Mouse (Mus musculus) MEL (cell line): ENCODE results near the gene Erfe. TPM values are rescaled to one million over a fixed set of nuclear protein-coding genes. Genes with fewer than 3 reads are reported as not detected.

Source experiments
- polyA plus RNA-seq, 2 experiments: library from polyadenylated mRNA; stranded (reverse) in 1 of 2; unstranded in 1 of 2; fragments of >175 nt in 1 of 2; fragments of >200 nt in 1 of 2; gene quantifications; 2 replicates each; pipeline versions ENCODE4 v1.2.1 to v1.2.4; 2012; ENCODE audit warnings: low replicate concordance in 2 of 2, low read depth in 1 of 2; ENCODE audit not compliant: insufficient read length in 2 of 2, insufficient read depth in 1 of 2, missing spikeins in 1 of 2
- total RNA-seq: library from RNA; depleted of rRNA; stranded (reverse); fragments of 300-350 nt; gene quantifications from 2 replicates; pipeline ENCODE4 v1.2.3, GENCODE M21; 2012; rRNA removed

Gene Erfe
- total and polyA plus RNA-seq, 3 experiments: 4.6 to 9.1 TPM; not detected in 1

Other genes starting within 250 kb of the Erfe start
- gene Rbm44, start 221.3 kb upstream of the Erfe start, total RNA-seq: not detected in 2 replicates
- gene Rbm44, start 221.3 kb upstream of the Erfe start, polyA plus RNA-seq: not detected
- gene Ramp1, start 186.6 kb upstream of the Erfe start, total RNA-seq: 2.6 and 5.6 TPM in 2 replicates
- 1 to 10 TPM in 1 of 2 experiments, not detected in 1; 4.1 TPM for gene Ramp1, start 186.6 kb upstream of the Erfe start, polyA plus RNA-seq
- 50.0 and 57.4 TPM in 2 replicates for gene Ube2f, start 116.1 kb upstream of the Erfe start, total RNA-seq
- gene Ube2f, start 116.1 kb upstream of the Erfe start, polyA plus RNA-seq: 10 to 100 TPM in 1 of 2 experiments, not detected in 1; 71.3 TPM
- 19.3 and 23.1 TPM in 2 replicates for gene Scly, start 68.1 kb upstream of the Erfe start, total RNA-seq
- 10 to 100 TPM in 1 of 2 experiments, not detected in 1; 48.8 TPM for gene Scly, start 68.1 kb upstream of the Erfe start, polyA plus RNA-seq
- 1.7 and 2.0 TPM in 2 replicates for gene Espnl, start 44.4 kb upstream of the Erfe start, total RNA-seq
- 1 to 10 TPM in 1 of 2 experiments, not detected in 1; 2.1 TPM for gene Espnl, start 44.4 kb upstream of the Erfe start, polyA plus RNA-seq
- gene Klhl30, start 15.4 kb upstream of the Erfe start, total RNA-seq: not detected in 2 replicates
- gene Klhl30, start 15.4 kb upstream of the Erfe start, polyA plus RNA-seq: not detected
- gene Ilkap, start 32.4 kb downstream of the Erfe start, total RNA-seq: 110 and 131 TPM in 2 replicates
- 100 to 1,000 TPM in 1 of 2 experiments, not detected in 1; 145 TPM for gene Ilkap, start 32.4 kb downstream of the Erfe start, polyA plus RNA-seq
- 33.8 and 38.8 TPM in 2 replicates for gene Hes6, start 47.6 kb downstream of the Erfe start, total RNA-seq
- 10 to 100 TPM in 1 of 2 experiments, not detected in 1; 47.9 TPM for gene Hes6, start 47.6 kb downstream of the Erfe start, polyA plus RNA-seq
- 3.9 and 4.3 TPM in 2 replicates for gene Per2, start 92.9 kb downstream of the Erfe start, total RNA-seq
- 1 to 10 TPM in 1 of 2 experiments, not detected in 1; 8.3 TPM for gene Per2, start 92.9 kb downstream of the Erfe start, polyA plus RNA-seq
- gene Traf3ip1, start 128.2 kb downstream of the Erfe start, total RNA-seq: 12.0 and 13.6 TPM in 2 replicates
- gene Traf3ip1, start 128.2 kb downstream of the Erfe start, polyA plus RNA-seq: 10 to 100 TPM in 1 of 2 experiments, not detected in 1; 19.6 TPM
- gene Asb1, start 174.1 kb downstream of the Erfe start, total RNA-seq: 38.4 and 41.3 TPM in 2 replicates
- 10 to 100 TPM in 1 of 2 experiments, not detected in 1; 37.9 TPM for gene Asb1, start 174.1 kb downstream of the Erfe start, polyA plus RNA-seq